Mouse (Mus musculus) erythroblast, embryonic 14.5 days (primary cell): ENCODE results near the gene Gadd45g.

ENCODE experiments used
- GATA1 ChIP-seq: IDR thresholded peaks from 2 replicates; pipeline ENCODE4 v1.6.1; 2012; ENCODE audit warnings: low read length, inconsistent platforms, mixed read lengths
- TAL1 ChIP-seq: IDR thresholded peaks from 3 replicates; pipeline ENCODE4 v1.6.1; 2012; ENCODE audit warnings: low read length, inconsistent platforms, mixed read lengths

DNA sequence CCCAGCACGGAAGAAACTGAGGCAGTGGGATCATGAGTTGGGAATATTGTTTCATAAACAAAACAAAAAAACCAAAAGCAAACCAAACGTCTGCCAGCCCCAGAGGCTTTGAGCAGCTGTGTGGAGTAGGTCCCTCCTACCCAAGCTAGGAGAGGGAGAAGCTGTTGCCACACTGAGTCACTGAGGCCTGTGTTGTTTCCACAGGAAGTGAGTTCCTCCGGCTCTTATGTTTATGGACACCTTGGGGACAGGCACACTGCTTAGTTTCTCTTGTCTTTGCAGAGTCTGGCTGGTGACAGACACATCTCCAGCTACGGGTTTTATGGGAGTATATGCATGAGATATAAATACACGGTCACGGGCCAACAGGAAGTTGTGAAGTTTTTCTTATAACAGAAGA is 39.6 kb downstream of the Gadd45g start:
- TF ChIP-seq GATA1 (no peak), TAL1 (no peak)
